Mouse (Mus musculus): Measurements from ENCODE around the gene Gse1. TPM values are rescaled to one million over a fixed set of nuclear protein-coding genes. Genes with fewer than 3 reads are reported as not detected.

Gene Gse1
- polyA plus RNA-seq, 1 experiment from 2014 or later: 10.2 TPM

- H3K4me3 ChIP-seq (ENCODE audit: low read length): peak overlapping the region; percentile 68
- peak overlapping the region; percentile 75 for H3K9ac ChIP-seq (ENCODE audit: low read length)
- 35% methylated on average over 18 of the region's 18 CpGs for WGBS
- no peak for ATAC-seq (ENCODE audit: low read depth)
- no peaks in the 10 kb centered on the region for H3K9me3 ChIP-seq (ENCODE audit: control insufficient read depth, low read length)
- H3K27ac ChIP-seq (ENCODE audit: low read length): no peak overlapping the region
- peaks cover 71% of the 10 kb centered on the region for H3K4me1 ChIP-seq (replicated peaks; ENCODE audit: control insufficient read depth, insufficient read depth, low read length)
- peaks cover 4% of the 10 kb centered on the region for H3K36me3 ChIP-seq (ENCODE audit: control insufficient read depth, insufficient read depth, low read length)
- H3K27me3 ChIP-seq (ENCODE audit: control insufficient read depth, insufficient read depth, low read depth, low read length): peaks cover 12% of the 10 kb centered on the region
- H3K4me2 ChIP-seq (ENCODE audit: low read depth, low read length): peak overlapping the region; percentile 97
Measured at GRCm38 (mm10) chr8:120230715-120231614, 2.7 kb downstream of the Gse1 start.

GRCm38 (mm10) chr8:120231870-120232269 is 3.6 kb downstream of the Gse1 start:
- peak overlapping the region; percentile 68 for H3K4me3 ChIP-seq (ENCODE audit: low read length)
- no peaks in the 10 kb centered on the region for H3K9me3 ChIP-seq (ENCODE audit: control insufficient read depth, low read length)
- peaks cover 12% of the 10 kb centered on the region for H3K27me3 ChIP-seq (ENCODE audit: control insufficient read depth, insufficient read depth, low read depth, low read length)
- H3K4me1 ChIP-seq (replicated peaks; ENCODE audit: control insufficient read depth, insufficient read depth, low read length): peaks cover 68% of the 10 kb centered on the region
- H3K9ac ChIP-seq (ENCODE audit: low read length): peak overlapping the region; percentile 28; the same call in 1 of the 2 replicates
- H3K4me2 ChIP-seq (ENCODE audit: low read depth, low read length): peak overlapping the region; percentile 97
- H3K36me3 ChIP-seq (ENCODE audit: control insufficient read depth, insufficient read depth, low read length): peaks cover 4% of the 10 kb centered on the region
- WGBS: 57% methylated on average over 3 of the region's 3 CpGs
- no peak overlapping the region for H3K27ac ChIP-seq (ENCODE audit: low read length)
- no peak for ATAC-seq (ENCODE audit: low read depth)

DNA sequence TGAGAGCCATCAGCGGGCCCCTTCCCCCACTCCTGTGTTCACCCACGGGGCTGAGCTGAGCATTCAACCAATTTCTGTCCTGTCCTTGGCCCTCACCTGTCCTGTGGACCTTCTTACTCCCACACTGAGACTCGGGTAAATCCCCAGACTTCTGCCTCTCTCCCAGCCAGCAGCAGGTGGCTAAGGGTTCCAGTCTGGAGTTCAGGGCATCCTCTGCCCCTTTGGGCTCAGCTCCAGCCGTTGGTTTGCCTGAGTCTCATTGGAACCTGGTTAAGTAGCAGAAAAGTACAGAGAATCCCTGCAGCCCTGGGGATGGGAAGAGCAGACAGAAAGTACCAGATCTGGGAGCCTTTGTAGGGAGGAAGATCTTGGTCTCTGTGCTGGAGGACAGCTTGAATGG is 4.1 kb downstream of the Gse1 start:
- H3K4me3 ChIP-seq (ENCODE audit: low read length): peak overlapping the region; percentile 68

GRCm38 (mm10) chr8:120232913-120233312 is 4.7 kb downstream of the Gse1 start:
- WGBS: 28% methylated on average over 13 of the region's 13 CpGs
- Histone ChIP-seq H3K9ac (ENCODE audit: low read length) (peak overlapping the region; percentile 47), H3K36me3 (ENCODE audit: control insufficient read depth, insufficient read depth, low read length) (peaks cover 4% of the 10 kb centered on the region), H3K27me3 (ENCODE audit: control insufficient read depth, insufficient read depth, low read depth, low read length) (peaks cover 7% of the 10 kb centered on the region), H3K4me3 (ENCODE audit: low read length) (peak overlapping the region; percentile 68), H3K4me2 (ENCODE audit: low read depth, low read length) (peak overlapping the region; percentile 97), H3K27ac (ENCODE audit: low read length) (no peak overlapping the region), H3K9me3 (ENCODE audit: control insufficient read depth, low read length) (no peaks in the 10 kb centered on the region), H3K4me1 (replicated peaks; ENCODE audit: control insufficient read depth, insufficient read depth, low read length) (peaks cover 58% of the 10 kb centered on the region)
- ATAC-seq (ENCODE audit: low read depth): no peak

More for the DNA sequence above, 4.1 kb downstream of the Gse1 start:
- Histone ChIP-seq H3K36me3 (ENCODE audit: control insufficient read depth, insufficient read depth, low read length) (peaks cover 4% of the 10 kb centered on the region), H3K9me3 (ENCODE audit: control insufficient read depth, low read length) (no peaks in the 10 kb centered on the region), H3K9ac (ENCODE audit: low read length) (peak overlapping the region; percentile 47), H3K4me2 (ENCODE audit: low read depth, low read length) (peak overlapping the region; percentile 97), H3K4me1 (replicated peaks; ENCODE audit: control insufficient read depth, insufficient read depth, low read length) (peaks cover 63% of the 10 kb centered on the region), H3K27me3 (ENCODE audit: control insufficient read depth, insufficient read depth, low read depth, low read length) (peaks cover 9% of the 10 kb centered on the region), H3K27ac (ENCODE audit: low read length) (no peak overlapping the region)
- WGBS: 48% methylated on average over 4 of the region's 4 CpGs
- ATAC-seq (ENCODE audit: low read depth): no peak

DNA sequence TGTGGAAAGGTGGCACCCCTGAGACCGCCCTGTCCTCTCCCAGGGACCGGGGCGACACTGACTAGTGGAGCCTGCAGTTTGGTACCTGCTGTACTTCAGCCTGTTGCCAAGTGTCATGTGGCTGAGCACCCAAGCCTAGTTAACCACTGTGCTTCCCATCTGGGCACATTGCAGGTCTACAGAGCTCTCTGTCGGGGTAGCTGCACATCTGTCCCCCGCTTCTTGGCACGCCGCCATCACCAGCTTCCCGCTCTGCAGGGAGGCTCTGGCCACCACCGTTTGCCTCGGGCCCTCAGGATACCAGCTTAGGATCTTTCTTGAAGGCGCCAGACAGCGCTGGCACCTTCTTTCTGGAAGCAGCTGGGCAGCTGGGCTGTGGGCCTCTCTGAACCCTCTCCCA is 6.2 kb downstream of the Gse1 start:
- no peak overlapping the region for H3K4me3 ChIP-seq (ENCODE audit: low read length)
- no peak overlapping the region for H3K27ac ChIP-seq (ENCODE audit: low read length)
- no peaks in the 10 kb centered on the region for H3K9me3 ChIP-seq (ENCODE audit: control insufficient read depth, low read length)
- 0 out of 2 replicates have a peak overlapping the region, but pooled peaks have one; percentile 0 for H3K4me2 ChIP-seq (ENCODE audit: low read depth, low read length)
- peaks cover 4% of the 10 kb centered on the region for H3K36me3 ChIP-seq (ENCODE audit: control insufficient read depth, insufficient read depth, low read length)
- peak overlapping the region; percentile 2; the same call in 1 of the 2 replicates for H3K9ac ChIP-seq (ENCODE audit: low read length)
- 50% methylated on average over 12 of the region's 12 CpGs for WGBS
- H3K27me3 ChIP-seq (ENCODE audit: control insufficient read depth, insufficient read depth, low read depth, low read length): 0 out of 2 replicates have a peak, but pooled peaks cover 4% of the 10 kb centered on the region
- ATAC-seq (ENCODE audit: low read depth): no peak
- H3K4me1 ChIP-seq (replicated peaks; ENCODE audit: control insufficient read depth, insufficient read depth, low read length): peaks cover 53% of the 10 kb centered on the region

- 60% methylated on average over 8 of the region's 8 CpGs for WGBS
- H3K4me2 ChIP-seq (ENCODE audit: low read depth, low read length): no peak overlapping the region
- ATAC-seq (ENCODE audit: low read depth): no peak
- H3K4me1 ChIP-seq (replicated peaks; ENCODE audit: control insufficient read depth, insufficient read depth, low read length): peaks cover 49% of the 10 kb centered on the region
- no peak overlapping the region for H3K27ac ChIP-seq (ENCODE audit: low read length)
- H3K36me3 ChIP-seq (ENCODE audit: control insufficient read depth, insufficient read depth, low read length): peaks cover 4% of the 10 kb centered on the region
- H3K4me3 ChIP-seq (ENCODE audit: low read length): no peak overlapping the region
- 0 out of 2 replicates have a peak, but pooled peaks cover 4% of the 10 kb centered on the region for H3K27me3 ChIP-seq (ENCODE audit: control insufficient read depth, insufficient read depth, low read depth, low read length)
- H3K9me3 ChIP-seq (ENCODE audit: control insufficient read depth, low read length): no peaks in the 10 kb centered on the region
- peak overlapping the region; percentile 2; the same call in 1 of the 2 replicates for H3K9ac ChIP-seq (ENCODE audit: low read length)
Measured at GRCm38 (mm10) chr8:120234866-120235265, 6.6 kb downstream of the Gse1 start.

GRCm38 (mm10) chr8:120243222-120243621 is 15.0 kb downstream of the Gse1 start:
- H3K9me3 ChIP-seq (ENCODE audit: control insufficient read depth, low read length): peaks cover 2% of the 10 kb centered on the region; the same call in 1 of the 2 replicates
- H3K27me3 ChIP-seq (ENCODE audit: control insufficient read depth, insufficient read depth, low read depth, low read length): no peaks in the 10 kb centered on the region
- H3K9ac ChIP-seq (ENCODE audit: low read length): no peak overlapping the region
- H3K36me3 ChIP-seq (ENCODE audit: control insufficient read depth, insufficient read depth, low read length): peaks cover 4% of the 10 kb centered on the region; the same call in 1 of the 2 replicates
- H3K27ac ChIP-seq (ENCODE audit: low read length): 0 out of 2 replicates have a peak overlapping the region, but pooled peaks have one; percentile 31
- ATAC-seq (ENCODE audit: low read depth): peak; percentile 47; the same call in 1 of the 2 replicates
- WGBS: 64% methylated on average over 4 of the region's 4 CpGs
- H3K4me2 ChIP-seq (ENCODE audit: low read depth, low read length): no peak overlapping the region
- H3K4me3 ChIP-seq (ENCODE audit: low read length): no peak overlapping the region
- H3K4me1 ChIP-seq (replicated peaks; ENCODE audit: control insufficient read depth, insufficient read depth, low read length): peaks cover 8% of the 10 kb centered on the region; the same call in 1 of the 2 replicates

DNA sequence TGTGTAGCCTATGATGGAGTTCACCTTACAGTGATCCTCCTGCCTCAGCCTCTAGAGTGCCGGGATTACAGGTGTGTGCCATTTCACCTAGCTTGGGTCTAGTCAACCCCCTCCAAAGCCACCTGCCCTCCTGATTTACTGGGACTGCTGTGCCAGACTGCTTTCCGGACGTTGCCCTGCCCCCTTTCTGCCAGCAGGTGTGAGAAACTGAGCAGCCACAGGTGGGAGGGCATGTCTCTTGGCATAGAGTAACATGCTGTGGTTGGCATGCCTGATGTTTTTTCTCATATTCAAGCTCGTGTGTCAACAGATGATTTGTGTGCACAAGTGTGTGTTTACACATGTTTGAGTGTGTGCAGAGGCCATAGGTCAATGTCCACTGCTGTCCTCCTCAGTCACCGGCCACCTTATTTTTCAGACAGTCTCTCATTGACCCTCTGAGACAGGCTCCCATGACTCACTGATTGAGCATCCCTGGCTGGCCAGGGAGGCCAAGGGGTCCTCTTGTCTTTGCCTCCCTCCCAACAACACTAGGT is 15.7 kb downstream of the Gse1 start:
- Histone ChIP-seq H3K4me3 (ENCODE audit: low read length) (no peak overlapping the region), H3K36me3 (ENCODE audit: control insufficient read depth, insufficient read depth, low read length) (peaks cover 4% of the 10 kb centered on the region; the same call in 1 of the 2 replicates), H3K27ac (ENCODE audit: low read length) (no peak overlapping the region), H3K27me3 (ENCODE audit: control insufficient read depth, insufficient read depth, low read depth, low read length) (no peaks in the 10 kb centered on the region), H3K4me2 (ENCODE audit: low read depth, low read length) (no peak overlapping the region), H3K9ac (ENCODE audit: low read length) (no peak overlapping the region), H3K9me3 (ENCODE audit: control insufficient read depth, low read length) (peaks cover 2% of the 10 kb centered on the region; the same call in 1 of the 2 replicates), H3K4me1 (replicated peaks; ENCODE audit: control insufficient read depth, insufficient read depth, low read length) (peaks cover 13% of the 10 kb centered on the region; the same call in 1 of the 2 replicates)
- 70% methylated on average over 5 of the region's 5 CpGs for WGBS
- ATAC-seq (ENCODE audit: low read depth): no peak

DNA sequence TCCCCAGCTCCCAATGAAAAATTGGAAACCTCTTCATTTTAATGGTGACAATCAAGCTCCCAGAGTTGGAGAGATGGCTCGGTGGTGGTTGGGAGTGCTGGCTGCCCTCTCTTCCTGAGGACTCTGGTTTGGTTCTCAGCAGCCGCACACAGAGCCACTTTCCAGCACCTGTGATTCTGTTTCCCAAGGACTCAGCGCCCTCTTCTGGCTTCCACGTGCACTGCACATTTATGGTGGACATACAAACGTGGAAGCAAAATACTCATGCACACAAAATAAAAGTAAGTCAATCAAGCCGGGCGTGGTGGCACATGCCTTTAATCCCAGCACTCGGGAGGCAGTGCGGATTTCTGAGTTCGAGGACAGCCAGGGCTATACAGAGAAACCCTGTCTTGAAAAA is 16.3 kb downstream of the Gse1 start:
- WGBS: 89% methylated on average over 10 of the region's 10 CpGs
- no peak for ATAC-seq (ENCODE audit: low read depth)

More for the DNA sequence above, 16.3 kb downstream of the Gse1 start:
- H3K9ac ChIP-seq (ENCODE audit: low read length): no peak overlapping the region
- no peak overlapping the region for H3K27ac ChIP-seq (ENCODE audit: low read length)
- H3K9me3 ChIP-seq (ENCODE audit: control insufficient read depth, low read length): peaks cover 2% of the 10 kb centered on the region; the same call in 1 of the 2 replicates
- H3K4me1 ChIP-seq (replicated peaks; ENCODE audit: control insufficient read depth, insufficient read depth, low read length): peaks cover 16% of the 10 kb centered on the region
- peaks cover 4% of the 10 kb centered on the region; the same call in 1 of the 2 replicates for H3K36me3 ChIP-seq (ENCODE audit: control insufficient read depth, insufficient read depth, low read length)
- no peak overlapping the region for H3K4me3 ChIP-seq (ENCODE audit: low read length)
- no peak overlapping the region for H3K4me2 ChIP-seq (ENCODE audit: low read depth, low read length)
- H3K27me3 ChIP-seq (ENCODE audit: control insufficient read depth, insufficient read depth, low read depth, low read length): no peaks in the 10 kb centered on the region
